Mouse (Mus musculus): ENCODE data around the gene Rps6ka2.
"Not testable (repeated sequence)": the region's sequence is repeated elsewhere in the genome, so short reads cannot be mapped to it uniquely, and the experiment has no call there.

Gene Rps6ka2

DNA sequence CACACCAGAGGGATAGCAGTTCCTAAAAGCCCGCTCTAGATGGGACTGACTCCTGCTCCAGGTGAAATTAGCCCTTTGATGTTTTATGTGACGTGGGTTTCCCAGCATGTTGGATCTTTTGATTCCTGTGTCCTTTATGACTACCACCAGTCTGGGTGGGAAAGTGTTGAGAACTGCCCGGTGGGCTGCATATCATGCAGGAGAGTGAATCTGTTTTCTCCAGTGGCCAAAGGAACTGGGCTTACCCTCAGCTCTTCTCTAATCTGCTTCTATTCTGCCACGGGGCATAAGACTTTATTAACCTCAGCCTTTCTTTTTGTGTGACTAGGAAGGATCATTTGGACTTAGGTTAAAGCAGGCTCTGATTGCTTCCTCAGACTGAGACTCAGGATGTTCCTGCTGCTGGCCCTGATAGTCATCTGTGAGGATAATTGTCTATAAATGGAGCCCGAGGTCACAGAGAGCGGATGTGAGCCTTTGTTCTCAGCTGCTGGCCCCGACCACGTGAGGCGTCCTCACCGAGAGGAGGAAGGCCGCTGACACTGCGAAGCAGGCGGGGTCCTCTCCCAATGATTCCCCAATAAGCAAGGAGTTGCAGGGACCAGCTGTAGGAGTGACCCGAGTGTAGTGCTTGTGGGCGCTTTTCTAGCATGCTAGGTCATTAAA lies 821 bp upstream of the Rps6ka2 start:
- in situ Hi-C loops (cut with MboI; ENCODE audit: low sequenced_read_pairs), result no loop called here

DNA sequence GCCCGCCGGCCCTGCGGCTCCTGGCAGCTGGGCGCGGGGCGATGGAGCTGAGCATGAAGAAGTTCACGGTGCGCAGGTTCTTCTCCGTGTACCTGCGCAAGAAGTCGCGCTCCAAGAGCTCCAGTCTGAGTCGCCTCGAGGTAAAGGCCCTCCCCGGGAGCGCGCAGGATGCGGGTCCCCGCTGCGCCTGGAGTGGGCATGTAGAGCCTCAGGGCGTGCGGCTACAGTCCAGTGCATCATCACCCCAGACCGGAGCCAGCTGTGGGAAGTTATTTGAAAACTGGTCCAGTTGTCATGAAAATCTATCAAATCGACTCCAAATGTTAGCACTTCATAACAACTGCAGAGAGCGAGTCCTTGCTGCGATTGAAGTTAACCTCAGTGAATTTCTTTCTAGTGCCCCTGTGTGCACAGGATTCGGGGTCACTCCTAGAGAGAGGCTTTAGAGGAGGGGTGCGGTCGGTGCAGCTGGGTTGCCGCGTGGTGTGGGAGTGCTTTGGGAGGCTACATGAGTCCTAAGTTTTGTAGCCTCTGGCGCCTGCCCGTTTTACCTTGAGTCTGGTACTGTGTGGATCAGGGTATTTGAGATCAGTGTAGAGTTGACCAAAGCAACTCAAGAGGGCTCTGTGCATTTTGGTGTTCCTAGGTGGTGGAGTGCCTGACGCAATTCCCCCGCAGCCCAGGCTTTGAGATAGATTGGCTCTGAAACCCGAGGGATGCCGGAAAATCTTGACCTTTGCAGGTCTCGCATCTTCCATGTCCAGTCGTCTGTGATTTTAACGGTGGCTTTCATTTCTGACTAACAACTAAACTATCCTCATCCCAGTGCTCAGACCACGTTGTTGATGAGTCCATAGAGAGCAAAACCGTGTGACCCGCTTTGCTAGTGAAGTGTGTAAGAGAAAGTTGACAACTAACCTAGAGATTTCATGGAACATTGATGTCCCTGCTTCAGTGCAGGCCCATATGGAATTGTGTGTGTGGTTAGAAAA lies 685 bp downstream of the Rps6ka2 start:
- in situ Hi-C loops (cut with MboI; ENCODE audit: low sequenced_read_pairs), result no loop called here

DNA sequence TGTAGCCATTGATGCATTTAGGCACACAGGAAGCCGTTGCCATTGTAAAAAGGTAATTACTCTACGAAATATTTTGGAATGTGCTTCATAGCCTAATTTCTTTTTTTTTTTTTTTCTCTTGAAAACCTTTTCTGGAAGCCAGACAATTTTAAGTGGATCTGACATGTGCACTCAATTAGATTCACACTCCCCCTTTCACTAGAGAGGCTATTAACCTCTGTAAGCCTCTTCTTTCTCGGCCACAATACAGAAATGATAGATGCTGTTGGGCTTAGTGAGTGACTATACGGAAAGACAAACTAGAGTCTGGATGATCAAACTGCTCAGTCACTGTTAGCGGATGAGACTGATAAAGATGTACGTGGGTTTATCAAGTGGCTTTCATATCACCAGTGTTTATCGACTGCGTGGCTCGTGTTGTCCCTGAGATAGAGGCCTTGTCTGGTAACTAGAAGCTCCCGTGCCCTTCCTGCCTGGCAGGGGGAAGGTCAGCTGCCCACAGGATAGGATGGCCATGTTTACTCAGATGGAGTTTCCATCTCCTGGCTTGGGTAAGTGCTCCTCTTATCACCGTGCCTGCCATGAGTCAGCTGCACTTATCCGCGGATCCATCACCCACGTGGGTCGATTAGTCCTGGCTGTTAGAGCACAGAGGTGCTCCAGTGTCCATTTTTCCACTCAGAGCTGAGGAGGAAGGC lies 3.6 kb downstream of the Rps6ka2 start:
- in situ Hi-C loops (cut with MboI; ENCODE audit: low sequenced_read_pairs), result no loop called here

DNA sequence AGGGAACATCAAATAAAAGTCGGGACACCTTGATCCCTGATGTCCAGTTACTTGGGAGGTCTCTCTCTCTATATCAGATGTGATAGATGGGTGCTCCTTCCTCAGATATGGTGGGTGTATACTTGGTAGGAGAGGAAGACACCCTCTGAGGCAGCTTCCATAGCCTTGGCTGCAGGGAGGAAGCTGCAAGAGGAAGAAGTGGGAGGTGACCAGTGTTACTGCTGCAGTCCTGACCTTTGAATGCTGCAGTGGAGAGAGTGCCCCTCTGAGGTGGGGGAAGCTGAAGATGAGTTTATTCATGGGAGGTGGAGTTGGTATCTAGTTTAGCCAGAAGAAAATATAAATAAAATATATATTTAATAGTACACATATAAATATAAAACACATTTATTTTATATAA lies 5.4 kb downstream of the Rps6ka2 start:
- in situ Hi-C loops (cut with MboI; ENCODE audit: low sequenced_read_pairs), result no loop called here

DNA sequence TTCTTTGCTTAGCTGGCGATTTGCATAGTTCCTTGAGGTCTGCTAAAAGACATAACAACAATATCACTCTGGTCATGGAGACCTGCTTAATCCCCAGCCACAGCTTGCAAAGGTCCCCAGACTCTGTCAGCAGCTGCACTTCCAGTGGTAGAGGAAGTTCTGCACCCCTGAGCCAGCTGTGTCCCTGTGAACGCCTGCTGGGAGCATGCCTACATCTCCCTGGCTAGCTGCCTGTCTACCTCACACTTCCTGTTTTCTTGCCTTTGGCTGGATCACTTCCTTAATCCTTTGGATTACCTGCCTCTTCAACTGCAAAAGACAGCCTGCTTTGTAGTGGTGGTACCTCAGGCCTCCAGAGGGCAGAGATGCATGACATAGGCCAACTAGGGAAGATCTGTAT lies 6.5 kb downstream of the Rps6ka2 start:
- in situ Hi-C loops (cut with MboI; ENCODE audit: low sequenced_read_pairs), result no loop called here

DNA sequence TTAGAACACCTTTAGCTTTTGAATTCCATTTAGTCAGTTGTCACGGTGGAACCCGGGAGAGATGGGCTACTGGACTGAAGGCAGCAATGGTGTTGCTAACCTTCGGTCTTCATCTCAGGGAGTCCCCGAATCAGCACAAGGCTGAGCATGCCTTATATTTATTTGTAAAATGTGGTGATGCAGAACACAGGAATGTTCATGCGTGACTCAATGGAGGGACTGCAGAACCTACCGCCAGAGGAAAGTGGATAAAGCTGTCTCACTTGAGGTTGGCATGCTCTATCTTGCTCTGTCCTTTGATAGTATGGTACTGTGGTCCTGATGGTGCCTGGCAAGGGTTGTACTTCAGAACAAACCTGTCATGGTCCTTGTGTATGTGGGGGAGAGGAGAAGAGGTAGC lies 8.3 kb downstream of the Rps6ka2 start:
- in situ Hi-C loops (cut with MboI; ENCODE audit: low sequenced_read_pairs), result no loop called here

DNA sequence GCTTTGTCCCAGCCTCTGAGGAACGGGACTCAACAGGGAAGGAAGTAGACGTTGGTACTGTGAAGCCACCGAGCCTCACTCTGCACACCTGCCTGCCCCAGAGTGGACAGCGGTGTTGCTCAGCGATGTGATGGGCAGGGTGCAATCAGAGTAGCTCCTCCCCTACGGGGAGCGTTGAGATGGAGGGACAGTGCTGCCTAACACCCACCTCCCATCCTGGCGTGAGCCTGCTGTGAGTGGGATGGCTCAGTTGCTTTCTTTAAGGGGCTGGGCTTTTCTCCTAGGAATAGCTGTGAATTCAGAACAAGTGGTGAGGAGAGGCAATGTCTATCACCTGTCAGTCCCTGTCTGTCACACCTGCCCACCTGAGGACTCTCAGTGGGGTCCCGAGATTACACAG lies 12.3 kb downstream of the Rps6ka2 start:
- in situ Hi-C loops (cut with MboI; ENCODE audit: low sequenced_read_pairs), result no loop called here

DNA sequence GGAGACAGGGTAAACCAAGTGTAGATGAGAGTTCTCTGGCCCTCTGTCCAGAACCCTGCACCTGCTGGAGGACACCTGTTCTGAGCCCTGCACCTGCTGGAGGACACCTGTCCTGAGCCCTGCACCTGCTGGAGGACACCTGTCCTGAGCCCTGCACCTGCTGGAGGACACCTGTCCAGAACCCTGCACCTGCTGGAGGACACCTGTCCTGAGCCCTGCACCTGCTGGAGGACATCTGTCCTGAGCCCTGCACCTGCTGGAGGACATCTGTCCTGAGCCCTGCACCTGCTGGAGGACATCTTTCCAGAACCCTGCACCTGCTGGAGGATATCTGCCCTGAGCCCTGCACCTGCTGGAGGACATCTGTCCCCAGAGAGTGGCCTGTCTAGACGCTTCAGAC lies 17.1 kb downstream of the Rps6ka2 start:
- in situ Hi-C loops (cut with MboI; ENCODE audit: low sequenced_read_pairs), result not testable (repeated sequence)

DNA sequence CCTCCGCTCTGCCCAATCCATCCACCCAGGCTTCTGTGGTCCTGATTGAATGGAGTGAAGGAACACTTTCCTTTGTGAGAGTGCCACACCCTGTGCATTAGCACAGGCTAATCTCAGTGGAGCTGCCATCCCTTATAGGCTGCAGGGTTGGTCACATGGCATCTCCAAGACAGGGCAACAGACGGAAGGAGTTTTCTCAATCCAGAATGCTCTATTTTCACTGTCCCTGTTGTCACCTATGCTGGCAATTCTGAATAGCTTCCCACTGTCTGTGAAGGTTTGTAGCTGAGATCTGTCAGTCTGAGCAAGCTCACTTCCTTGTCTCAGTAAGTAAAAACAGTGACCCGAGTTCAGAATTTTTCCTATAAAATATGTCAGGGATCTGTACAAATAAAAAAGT lies 19.5 kb downstream of the Rps6ka2 start:
- in situ Hi-C loops (cut with MboI; ENCODE audit: low sequenced_read_pairs), result no loop called here

DNA sequence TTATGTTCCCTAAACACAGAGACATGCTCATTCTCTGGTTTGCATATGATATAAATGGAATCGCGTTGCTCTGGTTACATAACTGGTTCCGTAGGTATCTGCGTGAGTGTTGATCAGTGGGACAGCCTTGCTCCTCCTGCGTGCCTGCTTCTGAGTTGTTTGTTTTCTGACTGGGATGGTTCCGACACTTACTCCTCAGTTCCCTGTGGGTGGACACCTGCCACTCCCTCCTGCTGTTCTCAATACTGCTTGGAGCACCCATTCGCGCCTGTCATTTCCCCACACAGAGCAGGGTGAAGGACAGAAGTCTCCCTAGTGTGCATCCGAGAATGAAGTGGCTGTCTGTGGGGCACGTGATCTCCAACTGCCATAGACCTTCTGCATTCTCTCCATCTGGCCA lies 20.1 kb downstream of the Rps6ka2 start:
- in situ Hi-C loops (cut with MboI; ENCODE audit: low sequenced_read_pairs), result no loop called here

DNA sequence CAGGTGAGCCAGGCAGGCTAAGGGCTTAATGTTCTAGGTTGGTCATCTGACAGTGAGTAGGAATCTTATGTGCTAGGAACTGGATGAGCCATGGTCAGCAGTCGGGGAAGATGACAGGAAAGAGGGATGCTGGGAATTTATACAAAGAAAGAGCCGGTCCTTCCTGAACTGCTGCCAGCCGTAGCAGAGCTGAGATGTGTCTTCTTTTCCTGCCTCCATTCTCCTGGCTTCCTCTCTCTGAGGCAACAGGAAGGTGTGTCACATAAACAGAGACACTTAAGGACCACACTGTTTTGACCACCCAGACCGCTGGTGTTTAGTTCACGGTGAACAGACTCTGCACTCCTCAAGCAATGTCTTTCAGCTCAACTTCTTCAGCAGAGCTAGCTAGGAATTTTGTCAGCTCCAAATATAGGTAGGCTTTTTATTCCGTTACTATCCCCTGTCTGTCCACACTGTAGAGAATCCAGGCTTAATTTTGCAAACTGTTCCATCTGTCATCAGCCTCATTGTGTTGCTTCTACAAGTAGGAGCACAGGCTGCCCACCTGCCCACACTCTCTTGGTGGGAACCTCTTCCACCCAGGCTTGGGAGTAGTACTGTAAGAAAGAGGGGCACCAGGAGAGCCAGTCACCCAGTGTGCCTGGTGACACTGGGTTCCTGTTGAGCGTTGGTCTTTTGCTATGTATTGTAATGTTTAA lies 24.4 kb downstream of the Rps6ka2 start:
- in situ Hi-C loops (cut with MboI; ENCODE audit: low sequenced_read_pairs), result no loop called here

DNA sequence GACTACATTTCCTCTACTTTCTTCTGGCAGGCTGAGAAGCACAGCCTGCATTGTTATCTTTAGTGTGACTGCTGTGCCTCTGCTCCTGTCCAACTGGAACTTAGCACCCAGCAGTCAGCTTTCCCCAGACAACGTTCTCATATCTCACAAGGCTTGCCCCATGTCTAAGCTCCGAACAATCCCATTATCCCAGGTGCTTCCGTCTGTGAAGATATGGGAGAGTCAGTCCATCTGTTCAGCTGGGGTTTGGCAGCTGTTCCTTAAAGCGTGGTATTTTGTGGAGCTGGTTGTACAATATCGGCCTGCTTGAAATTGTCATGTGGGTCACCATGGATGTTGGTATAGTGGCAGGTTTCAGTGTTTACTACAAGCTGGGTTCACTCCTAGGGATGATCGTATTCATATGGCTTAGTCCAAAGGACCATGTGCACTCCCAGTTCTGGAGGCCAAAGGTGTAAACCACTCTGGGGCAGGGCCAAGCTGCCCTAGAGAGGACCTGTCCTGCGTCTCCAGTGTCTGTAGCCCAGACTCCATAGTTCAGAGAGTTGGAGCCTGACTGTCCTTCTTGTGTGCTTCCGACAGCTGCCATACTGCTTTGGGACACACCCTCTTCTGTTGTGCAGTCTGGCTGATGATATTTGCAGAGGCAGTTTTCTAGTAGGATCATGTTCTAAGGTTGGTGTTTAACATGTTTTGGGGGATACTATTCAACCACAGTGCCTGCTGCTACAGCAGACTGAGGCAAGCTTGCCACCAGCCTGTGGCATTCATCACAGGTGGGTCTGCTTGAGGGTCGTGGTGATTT lies 27.4 kb downstream of the Rps6ka2 start:
- in situ Hi-C loops (cut with MboI; ENCODE audit: low sequenced_read_pairs), result no loop called here

DNA sequence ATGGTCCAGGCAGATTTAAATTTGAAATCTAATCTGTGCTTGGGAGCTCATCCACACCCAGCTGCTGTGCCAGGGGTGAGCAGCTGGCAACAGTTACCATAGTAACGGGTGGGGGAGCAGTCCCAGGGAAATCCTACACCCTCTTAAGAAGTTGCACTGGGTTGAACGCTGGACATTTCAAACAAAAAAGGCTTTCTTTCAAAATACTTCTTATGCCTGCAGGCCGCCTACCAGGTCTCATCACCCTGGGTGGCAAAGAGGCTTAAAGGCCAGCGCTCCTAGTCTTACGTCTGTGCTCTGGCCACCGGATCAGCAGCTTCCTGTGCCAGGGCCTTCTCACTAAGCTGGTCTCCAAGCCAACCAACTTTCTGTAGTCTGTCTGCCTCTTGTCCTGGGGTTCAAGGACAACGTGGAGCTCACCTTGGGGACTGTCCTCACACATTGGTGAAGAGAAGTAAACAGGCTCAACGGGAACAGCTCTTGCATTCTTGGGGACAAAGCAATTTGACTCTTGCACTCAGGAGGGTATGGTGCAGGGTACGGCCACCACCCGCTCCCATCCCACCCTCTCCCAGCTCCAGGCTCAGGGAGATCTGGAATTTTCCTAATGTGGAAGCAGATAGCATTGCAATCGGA lies 35.0 kb downstream of the Rps6ka2 start:
- in situ Hi-C loops (cut with MboI; ENCODE audit: low sequenced_read_pairs), result no loop called here

DNA sequence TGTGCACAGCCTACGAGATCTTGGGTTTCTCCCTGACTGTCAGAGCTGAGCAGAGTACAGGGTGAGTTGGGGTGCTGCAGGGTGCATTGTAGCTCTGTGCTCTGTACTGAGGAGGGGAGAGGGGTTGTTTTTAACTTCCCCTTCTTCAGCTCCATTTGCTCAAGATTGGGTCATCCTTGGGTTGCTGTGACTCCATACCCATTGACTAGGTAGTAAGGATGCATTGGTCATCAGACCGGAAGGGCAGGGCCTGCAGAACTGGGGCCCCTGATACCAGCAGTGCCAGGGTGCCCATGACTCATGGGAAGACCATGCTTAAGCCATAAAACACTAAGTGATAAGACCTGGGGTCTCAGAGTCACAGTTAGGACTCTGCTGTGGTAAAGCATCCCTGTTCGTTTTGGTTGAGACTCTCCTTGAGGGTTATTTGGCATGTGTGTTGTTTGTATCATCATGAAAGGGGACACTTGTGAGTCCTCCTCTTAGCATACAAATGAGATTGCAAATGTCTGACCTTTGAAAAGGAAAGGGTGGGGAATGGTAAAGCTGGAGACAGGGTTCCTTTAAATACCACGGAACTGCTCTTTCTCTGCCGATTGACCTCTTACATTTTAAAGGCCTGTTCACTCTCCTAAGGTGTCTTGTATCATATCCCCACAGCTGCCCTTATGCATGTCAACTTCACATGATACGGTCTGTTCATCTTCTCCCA lies 36.7 kb downstream of the Rps6ka2 start:
- in situ Hi-C loops (cut with MboI; ENCODE audit: low sequenced_read_pairs), result no loop called here

DNA sequence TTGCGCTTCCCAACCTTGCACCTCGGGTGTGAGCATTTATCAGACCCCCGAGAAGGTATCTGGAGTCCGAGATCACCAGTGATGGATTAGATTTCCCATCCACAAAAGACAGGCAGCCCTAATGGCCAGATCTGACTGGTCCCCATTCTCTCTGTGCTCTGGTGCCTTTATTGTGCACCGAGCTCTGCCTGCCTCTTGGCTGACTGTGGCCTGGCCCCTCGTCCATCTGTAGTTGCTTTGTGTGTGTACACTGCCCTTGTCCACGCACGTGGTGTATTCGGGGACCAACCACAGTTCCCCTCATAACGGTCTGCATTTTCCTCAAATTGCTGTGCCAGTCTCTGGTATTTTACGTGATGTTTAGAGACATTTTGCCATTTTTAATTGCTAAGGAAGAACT lies 40.7 kb downstream of the Rps6ka2 start:
- in situ Hi-C loops (cut with MboI; ENCODE audit: low sequenced_read_pairs), result no loop called here

DNA sequence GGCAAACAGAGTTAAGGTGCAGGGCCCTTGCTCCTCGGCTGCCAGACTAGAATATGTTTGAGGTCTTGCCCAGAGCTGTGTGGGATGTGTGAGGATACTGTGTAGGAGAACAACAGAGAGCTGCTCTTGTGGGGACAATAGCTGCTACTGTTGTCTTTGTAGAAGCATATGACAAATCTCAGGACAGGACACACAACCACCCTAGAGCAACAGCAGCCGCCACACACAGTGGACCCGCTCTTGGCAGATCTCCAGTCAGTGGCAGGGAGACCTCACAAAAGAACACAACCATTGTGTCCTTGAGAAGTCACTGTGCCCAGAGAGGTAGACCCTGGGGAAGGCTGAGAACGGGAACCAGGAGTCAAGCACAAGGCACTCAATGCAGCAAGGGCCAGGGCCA lies 42.0 kb downstream of the Rps6ka2 start:
- in situ Hi-C loops (cut with MboI; ENCODE audit: low sequenced_read_pairs), result no loop called here

DNA sequence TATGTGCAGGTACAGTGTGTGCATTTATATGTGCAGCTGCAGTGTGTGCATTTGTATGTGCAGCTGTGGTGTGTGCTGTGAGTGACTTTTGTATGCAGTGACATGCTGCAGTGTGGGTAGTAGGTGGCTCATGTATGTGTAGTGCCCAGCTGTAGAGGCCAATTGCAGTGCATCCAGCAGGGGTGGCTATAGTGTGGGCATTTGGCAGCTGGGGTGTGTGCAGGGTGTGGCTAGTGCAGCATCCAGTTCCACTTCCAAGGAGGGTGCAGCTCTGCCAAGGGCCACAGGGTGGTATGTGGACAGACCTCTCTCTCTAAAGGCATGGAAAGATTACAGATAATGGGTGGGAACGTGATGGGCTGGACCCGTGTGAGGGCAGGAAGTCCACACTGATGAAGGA lies 43.3 kb downstream of the Rps6ka2 start:
- in situ Hi-C loops (cut with MboI; ENCODE audit: low sequenced_read_pairs), result no loop called here

DNA sequence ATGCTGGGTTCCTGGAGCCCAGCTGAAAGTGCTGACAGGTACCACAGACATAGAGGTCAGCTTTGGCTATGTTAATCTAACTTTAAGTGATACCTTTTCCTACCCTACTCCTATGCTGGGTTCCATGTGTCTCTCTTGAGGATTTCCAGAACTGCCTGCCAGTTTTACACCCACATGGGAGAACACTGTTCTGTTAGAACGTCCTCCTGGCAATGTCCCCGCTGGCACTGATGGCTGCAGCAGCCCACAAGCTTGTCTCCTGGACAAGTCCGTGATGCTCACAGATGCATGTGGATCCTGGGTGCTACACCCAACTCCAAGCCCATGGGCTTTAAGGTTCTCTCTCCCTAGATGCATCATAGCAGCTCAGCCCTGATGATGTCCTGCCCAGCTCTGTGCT lies 44.1 kb downstream of the Rps6ka2 start:
- in situ Hi-C loops (cut with MboI; ENCODE audit: low sequenced_read_pairs), result no loop called here

DNA sequence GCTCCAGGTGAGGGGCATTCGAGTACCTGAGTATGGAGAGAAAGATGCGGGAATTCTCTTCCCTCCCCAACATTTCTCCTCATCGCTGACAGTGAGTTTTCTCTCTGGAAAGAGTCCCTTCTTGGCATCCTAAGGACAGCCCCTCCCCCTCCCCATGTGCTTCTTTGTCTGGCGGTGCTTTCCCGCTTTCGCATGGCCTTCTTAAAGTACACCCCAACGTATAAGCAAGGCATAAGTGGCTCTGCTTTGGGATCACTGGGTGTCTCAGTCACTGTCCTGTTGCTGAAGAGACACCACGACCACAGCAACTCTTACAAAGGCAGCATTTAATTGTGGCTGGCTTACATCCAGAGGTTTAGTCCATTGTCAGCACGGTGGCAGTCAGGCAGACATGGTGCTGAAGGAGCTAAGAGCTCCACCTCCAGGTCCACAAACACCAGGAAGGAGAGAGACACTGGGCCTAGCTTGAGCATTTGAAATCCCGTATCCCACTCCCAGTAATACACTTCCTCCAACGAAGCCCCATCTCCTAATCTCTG lies 47.9 kb downstream of the Rps6ka2 start:
- in situ Hi-C loops (cut with MboI; ENCODE audit: low sequenced_read_pairs), result no loop called here
